Mouse (Mus musculus): ENCODE results near the gene Ptprf. TPM values are rescaled to one million over a fixed set of nuclear protein-coding genes. Genes with fewer than 3 reads are reported as not detected.

Ptprf gene
- polyA plus RNA-seq, 1 experiment from 2014 or later: 75.9 TPM

- H3K4me1 ChIP-seq: peaks cover 16% of the 10 kb centered on the region
- no peak overlapping the region for H3K9ac ChIP-seq (replicated peaks)
- peaks cover 44% of the 10 kb centered on the region for H3K36me3 ChIP-seq
- H3K4me2 ChIP-seq (replicated peaks): no peak overlapping the region
- WGBS: 59% methylated on average over 3 of the region's 3 CpGs
- ATAC-seq (replicated peaks): no peak
- no peaks in the 10 kb centered on the region for H3K9me3 ChIP-seq
- H3K27me3 ChIP-seq: no peaks in the 10 kb centered on the region
- no peak overlapping the region for H3K27ac ChIP-seq (replicated peaks)
- H3K4me3 ChIP-seq: no peak overlapping the region
Measured at GRCm38 (mm10) chr4:118247323-118247722, 43.9 kb downstream of the Ptprf start.

- WGBS: 83% methylated on average over 14 of the region's 14 CpGs
- ATAC-seq (replicated peaks): no peak
- Histone ChIP-seq H3K36me3 (peaks cover 34% of the 10 kb centered on the region), H3K4me1 (peaks cover 16% of the 10 kb centered on the region), H3K4me3 (no peak overlapping the region), H3K27me3 (no peaks in the 10 kb centered on the region), H3K27ac (replicated peaks) (no peak overlapping the region), H3K9me3 (no peaks in the 10 kb centered on the region), H3K4me2 (replicated peaks) (no peak overlapping the region), H3K9ac (replicated peaks) (no peak overlapping the region)
Measured at GRCm38 (mm10) chr4:118245847-118246246, 45.4 kb downstream of the Ptprf start.

- H3K9ac ChIP-seq (replicated peaks): no peak overlapping the region
- no peaks in the 10 kb centered on the region for H3K27me3 ChIP-seq
- H3K36me3 ChIP-seq: peaks cover 27% of the 10 kb centered on the region
- peak overlapping the region; percentile 67 for H3K27ac ChIP-seq (replicated peaks)
- H3K4me3 ChIP-seq: no peak overlapping the region
- 59% methylated on average over 7 of the region's 7 CpGs for WGBS
- peaks cover 16% of the 10 kb centered on the region for H3K4me1 ChIP-seq
- no peaks in the 10 kb centered on the region for H3K9me3 ChIP-seq
- 0 out of 2 replicates have a peak, but pooled peaks have one; percentile 20 for ATAC-seq (replicated peaks)
- no peak overlapping the region for H3K4me2 ChIP-seq (replicated peaks)
Measured at GRCm38 (mm10) chr4:118243791-118244190, 47.4 kb downstream of the Ptprf start.

- peak; percentile 71 for ATAC-seq (replicated peaks)
- peaks cover 25% of the 10 kb centered on the region for H3K36me3 ChIP-seq
- H3K4me1 ChIP-seq: peaks cover 16% of the 10 kb centered on the region
- no peaks in the 10 kb centered on the region for H3K9me3 ChIP-seq
- peak overlapping the region; percentile 67 for H3K27ac ChIP-seq (replicated peaks)
- no peak overlapping the region for H3K4me3 ChIP-seq
- WGBS: 60% methylated on average over 11 of the region's 11 CpGs
- no peaks in the 10 kb centered on the region for H3K27me3 ChIP-seq
- no peak overlapping the region for H3K4me2 ChIP-seq (replicated peaks)
- H3K9ac ChIP-seq (replicated peaks): no peak overlapping the region
Measured at GRCm38 (mm10) chr4:118243298-118243697, 47.9 kb downstream of the Ptprf start.

- no peak for ATAC-seq (replicated peaks)
- no peak overlapping the region for H3K4me3 ChIP-seq
- peaks cover 28% of the 10 kb centered on the region for H3K36me3 ChIP-seq
- peaks cover 16% of the 10 kb centered on the region for H3K4me1 ChIP-seq
- no peak overlapping the region for H3K9ac ChIP-seq (replicated peaks)
- H3K9me3 ChIP-seq: no peaks in the 10 kb centered on the region
- WGBS: 92% methylated on average over 16 of the region's 16 CpGs
- no peak overlapping the region for H3K4me2 ChIP-seq (replicated peaks)
- no peak overlapping the region for H3K27ac ChIP-seq (replicated peaks)
- no peaks in the 10 kb centered on the region for H3K27me3 ChIP-seq
Measured at GRCm38 (mm10) chr4:118239960-118240689, 51.1 kb downstream of the Ptprf start.

GRCm38 (mm10) chr4:118238666-118239065 is 52.5 kb downstream of the Ptprf start:
- no peak for ATAC-seq (replicated peaks)
- Histone ChIP-seq H3K4me2 (replicated peaks) (no peak overlapping the region), H3K9ac (replicated peaks) (no peak overlapping the region), H3K27me3 (no peaks in the 10 kb centered on the region), H3K27ac (replicated peaks) (no peak overlapping the region), H3K4me1 (peaks cover 9% of the 10 kb centered on the region), H3K4me3 (no peak overlapping the region), H3K36me3 (peaks cover 35% of the 10 kb centered on the region), H3K9me3 (no peaks in the 10 kb centered on the region)
- 97% methylated on average over 6 of the region's 6 CpGs for WGBS

GRCm38 (mm10) chr4:118236871-118237270 is 54.3 kb downstream of the Ptprf start:
- Histone ChIP-seq H3K27me3 (no peaks in the 10 kb centered on the region), H3K9ac (replicated peaks) (no peak overlapping the region), H3K27ac (replicated peaks) (no peak overlapping the region), H3K4me3 (no peak overlapping the region), H3K4me1 (no peaks in the 10 kb centered on the region), H3K4me2 (replicated peaks) (no peak overlapping the region), H3K36me3 (peaks cover 35% of the 10 kb centered on the region), H3K9me3 (no peaks in the 10 kb centered on the region)
- ATAC-seq (replicated peaks): no peak
- 60% methylated on average over 9 of the region's 9 CpGs for WGBS

GRCm38 (mm10) chr4:118234711-118235388 is 56.4 kb downstream of the Ptprf start:
- ATAC-seq (replicated peaks): no peak
- H3K4me3 ChIP-seq: no peak overlapping the region
- no peak overlapping the region for H3K4me2 ChIP-seq (replicated peaks)
- H3K9me3 ChIP-seq: no peaks in the 10 kb centered on the region
- WGBS: 84% methylated on average over 11 of the region's 11 CpGs
- no peaks in the 10 kb centered on the region for H3K4me1 ChIP-seq
- no peak overlapping the region for H3K27ac ChIP-seq (replicated peaks)
- no peaks in the 10 kb centered on the region for H3K27me3 ChIP-seq
- no peak overlapping the region for H3K9ac ChIP-seq (replicated peaks)
- H3K36me3 ChIP-seq: peaks cover 52% of the 10 kb centered on the region

GRCm38 (mm10) chr4:118233886-118234285 is 57.3 kb downstream of the Ptprf start:
- no peak overlapping the region for H3K4me2 ChIP-seq (replicated peaks)
- no peaks in the 10 kb centered on the region for H3K9me3 ChIP-seq
- peaks cover 57% of the 10 kb centered on the region for H3K36me3 ChIP-seq
- 86% methylated on average over 2 of the region's 2 CpGs for WGBS
- H3K27me3 ChIP-seq: no peaks in the 10 kb centered on the region
- H3K4me3 ChIP-seq: no peak overlapping the region
- no peaks in the 10 kb centered on the region for H3K4me1 ChIP-seq
- ATAC-seq (replicated peaks): no peak
- no peak overlapping the region for H3K9ac ChIP-seq (replicated peaks)
- no peak overlapping the region for H3K27ac ChIP-seq (replicated peaks)

- Histone ChIP-seq H3K9me3 (no peaks in the 10 kb centered on the region), H3K36me3 (peaks cover 60% of the 10 kb centered on the region), H3K4me2 (replicated peaks) (no peak overlapping the region), H3K9ac (replicated peaks) (no peak overlapping the region), H3K4me3 (no peak overlapping the region), H3K4me1 (no peaks in the 10 kb centered on the region), H3K27ac (replicated peaks) (no peak overlapping the region), H3K27me3 (no peaks in the 10 kb centered on the region)
- ATAC-seq (replicated peaks): 0 out of 2 replicates have a peak, but pooled peaks have one; percentile 41
- 89% methylated on average over 6 of the region's 6 CpGs for WGBS
Measured at GRCm38 (mm10) chr4:118231861-118232260, 59.3 kb downstream of the Ptprf start.

- no peak overlapping the region for H3K4me3 ChIP-seq
- H3K27me3 ChIP-seq: no peaks in the 10 kb centered on the region
- H3K36me3 ChIP-seq: peaks cover 61% of the 10 kb centered on the region
- no peaks in the 10 kb centered on the region for H3K9me3 ChIP-seq
- H3K4me2 ChIP-seq (replicated peaks): no peak overlapping the region
- H3K9ac ChIP-seq (replicated peaks): no peak overlapping the region
- 81% methylated on average over 6 of the region's 6 CpGs for WGBS
- no peak overlapping the region for H3K27ac ChIP-seq (replicated peaks)
- ATAC-seq (replicated peaks): no peak
- no peaks in the 10 kb centered on the region for H3K4me1 ChIP-seq
Measured at GRCm38 (mm10) chr4:118229035-118229770, 62.0 kb downstream of the Ptprf start.

- Histone ChIP-seq H3K4me1 (no peaks in the 10 kb centered on the region), H3K4me3 (no peak overlapping the region), H3K27ac (replicated peaks) (no peak overlapping the region), H3K27me3 (no peaks in the 10 kb centered on the region), H3K9me3 (no peaks in the 10 kb centered on the region), H3K4me2 (replicated peaks) (no peak overlapping the region), H3K36me3 (peaks cover 78% of the 10 kb centered on the region), H3K9ac (replicated peaks) (no peak overlapping the region)
- 83% methylated on average over 12 of the region's 12 CpGs for WGBS
- ATAC-seq (replicated peaks): no peak
Measured at GRCm38 (mm10) chr4:118227398-118227797, 63.8 kb downstream of the Ptprf start.
